Mouse (Mus musculus) heart, postnatal 36 days (tissue): ENCODE data around the gene P3h3. TPM values are rescaled to one million over a fixed set of nuclear protein-coding genes. Genes with fewer than 3 reads are reported as not detected.

ENCODE experiments used
- DNase-seq, 2 experiments: peaks; one replicate each; pipeline ENCODE4 v3.0.0; 2021 to 2022
- intact Hi-C: fragments of 180-260 bp; cut with DNase I; formaldehyde crosslinking; loops from one replicate; pipeline ENCODE4 v1.15.1; 2025
- total RNA-seq, 2 experiments: library from RNA; stranded (reverse); gene quantifications; 2 replicates each; pipeline ENCODE4 v1.2.3; 2021

Gene P3h3
- total RNA-seq, 2 experiments from 2014 or later: 10.7 to 11.6 TPM

DNA sequence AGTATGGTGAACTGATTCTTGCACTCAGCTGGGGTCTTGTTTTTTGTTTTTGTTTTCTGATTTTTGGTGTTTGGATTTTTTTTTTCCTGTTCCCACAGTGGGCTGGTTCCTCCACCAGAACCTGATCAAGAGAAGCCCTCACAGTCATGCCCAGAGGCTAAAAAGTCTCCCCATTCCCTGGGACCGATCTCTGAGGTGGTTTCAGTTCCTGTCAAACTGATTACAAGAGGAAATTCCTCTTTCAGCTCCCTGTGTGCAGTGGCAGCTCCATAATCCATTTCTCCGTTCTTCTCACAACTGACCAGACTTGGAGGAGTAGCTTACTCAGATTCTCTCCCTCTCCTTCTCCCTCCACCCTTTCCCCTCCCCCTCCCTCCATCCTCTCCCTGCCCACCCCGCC lies 16.8 kb upstream of the P3h3 start:
- DNase-seq: no peak
- intact Hi-C loops: no loop called here

DNA sequence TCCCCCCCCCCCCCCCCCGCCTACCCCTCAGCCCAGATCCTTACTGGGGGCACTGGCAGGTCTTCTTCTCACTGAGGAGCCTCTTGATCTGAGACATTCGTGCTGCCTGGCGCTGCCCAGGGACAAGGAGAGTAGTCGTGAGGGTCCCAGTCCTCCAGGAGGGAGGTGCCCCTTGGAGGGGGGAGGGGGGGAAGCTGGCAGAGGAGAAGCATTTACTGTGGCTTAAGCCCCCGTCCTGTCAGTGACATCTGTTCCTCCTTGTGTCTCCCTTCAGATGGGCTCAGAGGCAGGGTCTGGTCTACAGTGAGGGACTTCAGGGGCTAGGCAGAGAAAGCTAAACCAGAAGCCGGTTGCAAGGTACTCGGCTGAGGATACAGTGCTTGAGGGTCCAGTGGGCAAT lies 9.0 kb upstream of the P3h3 start:
- intact Hi-C loops: no loop called here
- DNase-seq: no peak

DNA sequence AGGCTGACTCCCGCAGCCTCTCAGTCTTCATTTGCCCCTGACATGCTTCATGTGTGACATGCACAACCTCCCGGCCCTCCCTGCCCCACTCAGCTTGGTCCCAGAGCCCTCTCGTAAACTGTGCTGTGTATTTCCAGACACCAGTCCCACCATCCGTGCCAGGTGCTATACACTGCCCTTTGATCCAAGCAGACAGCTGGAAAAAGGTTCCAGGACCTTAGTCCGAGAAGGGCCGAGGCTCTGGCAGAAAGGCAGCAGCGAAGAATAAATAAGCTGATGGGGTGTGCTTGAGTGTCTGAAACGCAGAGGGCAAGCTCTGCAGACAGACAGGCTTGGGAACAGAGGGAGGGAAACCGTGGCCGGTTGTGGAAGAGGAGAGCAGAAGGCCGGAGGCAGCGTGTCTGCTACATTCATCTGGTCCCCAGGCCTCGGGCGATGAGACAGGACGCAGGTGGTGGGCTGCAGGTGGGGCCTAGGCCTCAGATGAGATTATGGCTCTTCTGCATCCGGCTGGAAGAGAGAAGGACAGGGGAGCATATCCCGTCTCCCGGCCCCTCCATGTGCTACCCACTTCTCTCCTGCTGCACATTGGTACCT lies 8.3 kb upstream of the P3h3 start:
- no peak for DNase-seq
- intact Hi-C loops: no loop called here

DNA sequence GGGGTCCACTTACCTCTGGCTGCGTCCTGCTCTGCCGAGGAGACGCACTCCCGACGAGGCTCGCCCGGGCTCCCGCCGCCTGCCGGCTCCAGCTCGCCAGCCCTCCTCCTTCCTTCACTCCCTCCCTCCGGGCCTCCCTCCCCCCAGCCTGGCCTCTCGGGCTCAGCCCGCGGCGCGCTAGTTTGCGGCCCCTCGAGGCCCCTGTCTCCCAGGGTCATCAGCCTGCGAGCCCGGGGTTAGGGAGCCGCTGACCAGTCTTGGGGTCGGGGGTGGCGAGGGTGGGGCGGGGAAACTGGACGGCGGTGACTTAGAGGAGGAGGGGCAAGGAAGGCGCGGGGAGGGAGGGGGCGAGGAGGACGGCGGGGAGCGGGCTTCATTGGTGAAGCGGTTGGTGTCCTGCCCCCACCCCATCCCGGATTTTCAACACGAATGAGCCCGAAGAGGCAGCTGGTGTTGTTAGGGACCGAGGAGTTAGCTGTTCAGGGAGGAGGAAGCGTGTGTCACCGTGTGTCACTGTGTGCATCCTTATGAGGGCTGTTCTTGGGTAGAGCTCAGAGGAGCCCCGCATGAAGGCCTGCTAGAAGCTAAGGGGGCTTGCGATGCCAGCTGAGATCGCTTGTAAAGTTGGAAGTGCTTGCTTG lies 6.2 kb upstream of the P3h3 start, which contains the start of gene Gpr162:
Gene Gpr162 (minus strand): TSS at position 326 of the 641 bp plus-strand sequence.
- DNase-seq: peak; percentile 55 to 58

DNA sequence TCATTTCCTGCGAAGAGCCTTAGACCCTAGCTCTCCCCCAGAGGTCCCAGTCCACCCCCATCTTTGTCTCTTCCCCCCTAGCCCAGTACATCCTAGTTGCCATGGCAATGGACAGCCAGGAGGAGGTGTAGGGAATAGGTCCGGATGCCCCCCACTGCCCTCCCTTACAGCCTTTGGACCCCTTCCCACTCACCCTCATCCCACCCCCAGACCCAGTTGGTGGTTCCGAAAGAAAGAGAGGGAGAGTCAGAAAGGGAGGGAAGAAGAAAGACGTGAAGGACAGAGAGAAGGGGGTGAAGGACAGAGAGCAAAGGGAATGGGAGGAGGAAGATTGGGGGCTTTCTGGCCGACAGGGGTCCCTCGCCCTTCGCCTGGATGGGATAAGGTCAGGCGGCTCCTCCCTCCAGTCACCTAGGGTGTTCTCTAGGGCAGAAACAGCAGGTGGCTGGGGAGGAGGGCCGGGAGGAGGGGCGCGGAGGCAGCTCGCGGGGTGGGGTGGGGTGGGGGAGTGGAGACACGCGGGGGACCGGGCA lies 5.6 kb upstream of the P3h3 start:
- intact Hi-C loops: no loop called here
- DNase-seq: no peak

More for the DNA sequence above, 6.2 kb upstream of the P3h3 start, which contains the start of gene Gpr162:
- intact Hi-C loops: no loop called here

DNA sequence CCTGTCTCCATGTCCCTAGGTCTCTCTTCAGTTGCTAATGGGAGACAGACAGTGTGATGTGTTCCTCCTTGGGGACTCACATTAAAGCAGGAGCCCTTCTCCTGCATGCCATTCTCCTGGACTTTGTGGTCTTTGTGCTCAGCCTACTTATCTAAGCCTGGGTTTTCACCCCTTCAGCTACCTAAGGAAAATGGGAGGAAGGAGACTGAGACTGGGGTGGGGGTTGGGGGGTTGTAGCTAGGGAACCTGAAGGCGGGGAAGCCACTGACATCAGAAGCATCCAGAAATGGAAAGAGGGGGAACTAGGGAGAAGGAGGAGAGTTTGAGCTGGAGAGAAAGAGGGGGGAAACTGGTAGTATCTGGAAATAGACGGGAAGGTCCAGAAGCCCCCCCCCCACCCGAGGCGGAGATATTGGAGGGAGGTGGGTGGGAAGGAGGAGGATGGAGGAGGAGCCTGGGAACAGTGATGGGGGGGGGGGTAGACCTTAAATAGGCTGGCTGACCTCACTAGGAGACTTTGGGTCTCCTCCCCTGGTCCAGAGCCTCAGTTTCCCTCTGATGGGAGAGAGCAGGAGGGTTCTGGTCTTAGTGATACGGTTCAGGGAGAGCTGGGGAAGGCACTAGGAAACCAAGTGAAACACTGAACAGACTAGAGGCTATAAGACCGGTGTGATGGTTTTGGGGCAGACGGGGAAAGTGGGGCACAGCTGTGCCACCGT lies 5.0 kb upstream of the P3h3 start:
- no peak for DNase-seq
- intact Hi-C loops: no loop called here

DNA sequence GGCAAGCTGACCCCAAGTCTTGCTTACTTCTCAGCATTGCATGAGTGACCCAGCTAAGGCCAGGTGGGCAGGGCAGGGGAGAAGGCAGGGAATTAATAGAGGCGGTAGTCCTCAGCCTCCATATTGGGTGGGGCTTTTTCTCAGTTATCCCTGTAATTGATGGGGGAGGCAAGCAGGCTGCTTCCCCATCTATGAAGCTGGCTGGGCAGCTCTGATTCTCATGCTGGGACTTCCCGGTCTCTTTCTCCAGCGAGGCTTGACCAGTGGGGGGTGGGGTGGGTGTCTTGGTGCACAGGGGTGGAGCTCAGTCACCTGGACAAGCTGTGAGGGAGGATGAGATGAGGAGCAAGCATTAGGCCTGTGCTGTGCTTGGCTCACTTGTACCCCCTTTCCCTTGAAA lies 4.2 kb upstream of the P3h3 start:
- no peak for DNase-seq
- intact Hi-C loops: loop anchor here (1.0 kb wide), 1 partner anchor 221 kb away; no protein-coding TSS in a partner anchor

DNA sequence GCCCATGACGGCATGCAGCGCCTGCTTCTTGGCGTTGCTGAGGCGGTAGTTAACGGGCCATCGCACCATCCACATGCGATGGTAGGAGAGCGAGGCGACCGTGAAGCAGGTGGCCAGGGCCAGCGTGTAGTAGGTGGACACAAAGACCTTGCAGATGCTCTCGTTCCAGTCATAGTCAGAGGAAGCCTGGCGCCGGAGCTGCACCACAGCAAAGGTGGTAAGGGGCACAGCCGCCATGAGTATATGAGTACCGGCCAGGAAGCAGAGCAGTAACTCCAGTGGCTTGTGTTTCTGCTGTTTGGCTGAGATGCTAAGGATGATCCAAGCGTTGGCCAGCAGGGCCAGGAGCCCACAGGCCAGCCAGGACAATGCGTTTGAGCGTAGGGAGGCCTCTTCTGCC lies 3.7 kb upstream of the P3h3 start:
- no peak for DNase-seq
- intact Hi-C loops: loop anchor here (1.0 kb wide), 1 partner anchor 222 kb away; no protein-coding TSS in a partner anchor

DNA sequence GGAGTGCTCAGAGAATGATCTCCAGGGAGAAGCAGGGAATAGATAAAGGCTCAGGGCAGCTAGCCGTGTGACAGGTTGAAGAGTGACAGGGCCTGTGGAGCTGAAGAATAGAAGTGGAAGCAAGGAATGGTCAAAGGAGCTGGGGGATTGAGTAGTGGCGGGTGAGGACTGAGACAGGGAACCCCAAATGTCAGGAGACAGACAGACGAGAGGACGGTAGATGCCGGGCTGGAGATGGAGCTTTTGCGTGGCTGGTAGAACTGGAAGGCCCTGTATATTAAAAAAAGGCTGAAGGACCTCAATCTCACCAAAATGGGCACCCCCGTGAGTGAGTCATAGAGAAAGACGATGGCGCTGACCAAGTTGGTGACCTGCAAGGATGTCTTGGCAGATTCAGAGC lies 3.0 kb upstream of the P3h3 start:
- DNase-seq: no peak
- intact Hi-C loops: no loop called here

DNA sequence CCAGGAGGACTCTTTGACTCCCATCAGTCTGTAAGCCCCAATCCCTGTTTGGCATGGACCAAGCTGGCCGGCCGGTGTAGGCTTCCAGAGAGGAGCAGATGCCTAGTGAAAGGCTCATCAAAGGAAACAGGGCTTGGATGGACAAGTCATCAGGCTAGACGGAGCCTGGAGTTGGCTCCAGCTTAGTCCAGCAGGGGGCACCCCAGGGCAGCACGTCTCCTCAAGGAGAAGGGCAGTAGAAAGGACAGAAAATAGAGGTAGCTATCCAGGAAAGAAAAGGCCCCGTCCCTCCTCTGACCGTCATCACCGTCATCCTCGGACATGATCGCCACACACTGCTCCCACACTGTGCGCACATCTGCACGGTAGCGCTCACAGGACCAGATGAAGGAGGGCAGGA lies 2.2 kb upstream of the P3h3 start:
- peak; percentile 88 to 93 for DNase-seq
- intact Hi-C loops: loop anchor here (1.0 to 10.0 kb wide), 3 partner anchors 43 to 105 kb away; partner anchors contain the start of gene Cops7a

DNA sequence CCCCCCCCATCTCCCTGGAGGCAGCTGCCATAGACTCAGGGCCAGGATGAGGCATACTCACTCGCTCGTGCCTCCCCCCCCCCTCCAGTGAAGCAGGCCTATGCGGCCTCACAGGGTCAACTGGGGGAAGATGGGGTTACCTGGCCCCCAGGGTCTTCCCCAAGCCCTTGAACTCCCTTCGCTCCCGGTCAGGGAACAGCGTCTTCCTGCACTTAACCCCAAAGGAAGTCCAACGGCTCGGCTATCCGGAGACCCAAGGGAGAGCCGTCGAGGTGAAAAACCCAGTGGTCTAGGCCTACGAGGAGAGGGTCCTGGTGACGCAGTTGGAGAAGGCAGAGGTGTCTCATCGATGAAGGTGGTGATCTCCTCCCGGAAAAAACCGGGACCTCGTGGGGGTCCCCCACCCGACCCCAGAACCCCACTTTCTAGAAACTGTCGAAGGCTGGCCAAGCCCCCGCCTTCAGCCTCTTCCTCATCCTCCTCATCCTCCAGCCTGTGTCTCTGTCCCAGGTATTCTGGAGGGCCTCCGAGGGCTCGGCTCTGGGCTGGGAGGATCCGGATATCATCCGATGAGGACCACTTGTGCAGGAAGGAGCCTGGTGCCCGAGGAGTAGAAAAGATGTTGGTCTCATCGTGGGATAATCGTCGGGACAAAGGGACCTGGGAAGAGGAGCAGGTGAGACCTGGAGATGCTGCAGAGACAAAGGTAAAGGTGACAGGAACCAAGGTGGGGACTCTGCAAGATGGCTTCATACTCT lies 1.2 kb upstream of the P3h3 start:
- intact Hi-C loops: loop anchor here (1.0 to 10.0 kb wide), 3 partner anchors 44 to 106 kb away; partner anchors contain the start of gene Cops7a
- DNase-seq: no peak

DNA sequence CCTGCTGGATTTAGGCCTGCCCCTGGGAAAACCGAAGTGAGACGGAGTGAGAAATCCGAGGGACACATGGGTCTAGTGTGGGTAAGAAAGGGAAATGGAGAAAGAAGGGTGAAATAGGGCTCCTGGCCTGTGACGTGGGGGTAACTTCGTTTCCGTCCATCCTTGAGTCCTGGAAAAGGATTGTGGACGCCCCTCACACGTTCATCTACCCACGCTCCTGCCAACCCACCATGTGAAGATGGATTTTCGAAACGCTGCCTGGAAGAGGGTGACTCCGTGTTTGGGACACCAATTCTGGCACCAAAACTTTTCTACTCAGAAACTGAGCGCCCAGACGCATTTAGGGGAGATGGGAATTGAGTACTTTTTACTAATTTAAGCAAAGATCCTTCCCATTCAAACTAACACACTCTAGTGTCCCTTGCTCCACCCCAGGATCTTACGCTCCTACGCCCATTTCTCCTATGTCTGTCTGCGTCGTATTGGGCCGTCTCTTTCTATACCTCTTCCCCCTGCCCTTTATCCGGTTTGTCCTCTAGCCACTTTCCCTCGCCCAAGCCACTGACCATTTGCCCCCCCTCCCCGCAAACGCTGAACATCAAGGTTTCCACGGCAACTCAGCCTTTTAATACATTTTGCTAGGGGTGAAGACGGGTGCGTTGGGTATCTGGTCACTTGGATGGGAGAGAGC lies 433 bp upstream of the P3h3 start:
- intact Hi-C loops: loop anchor here (2.0 to 10.0 kb wide), 2 partner anchors 45 to 107 kb away; partner anchors contain the start of gene Cops7a
- no peak for DNase-seq

DNA sequence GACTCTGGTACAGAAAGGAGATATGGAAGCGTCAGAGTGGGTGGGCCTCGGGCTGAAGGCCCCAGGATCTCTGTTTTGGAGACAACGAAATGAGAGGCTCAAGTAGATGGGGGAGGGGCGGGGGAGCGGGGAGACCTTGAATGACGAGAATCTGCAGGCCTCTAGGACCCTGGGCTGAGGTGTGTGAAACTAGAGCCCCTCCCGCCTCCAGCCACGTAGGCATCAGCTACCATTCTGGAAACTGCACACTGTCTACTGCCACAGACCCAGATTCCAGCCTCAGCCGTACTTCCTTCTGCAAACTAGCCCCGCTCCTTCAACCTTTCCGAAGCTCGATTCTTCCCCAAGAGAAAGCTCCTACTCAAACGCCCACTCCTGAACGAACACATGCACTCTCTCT lies 1.2 kb downstream of the P3h3 start:
- intact Hi-C loops: loop anchor here (10.0 kb wide), 1 partner anchor 108 kb away; the partner anchor contains the start of gene Cops7a
- DNase-seq: no peak

DNA sequence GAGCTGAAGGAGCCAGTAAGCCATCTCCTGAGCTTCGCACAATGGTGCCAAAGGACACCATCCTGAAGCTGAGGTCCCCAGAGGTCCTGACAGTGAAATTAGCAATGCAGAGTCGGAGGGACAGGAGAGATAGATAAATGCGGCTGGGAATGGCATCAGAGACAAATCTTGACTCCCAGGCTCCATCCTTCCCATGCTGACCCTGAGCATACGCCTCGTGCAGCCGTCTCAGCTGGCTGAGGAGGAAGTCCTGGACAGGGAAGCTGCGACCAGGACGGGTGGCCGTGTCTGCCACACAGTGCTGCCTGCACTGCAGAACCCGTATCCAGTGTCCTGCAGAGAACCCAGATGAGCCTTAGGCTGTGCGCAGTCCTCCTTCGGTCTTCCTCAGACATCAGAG lies 2.9 kb downstream of the P3h3 start:
- intact Hi-C loops: loop anchor here (10.0 kb wide), 1 partner anchor 110 kb away; the partner anchor contains the start of gene Cops7a
- DNase-seq: no peak

DNA sequence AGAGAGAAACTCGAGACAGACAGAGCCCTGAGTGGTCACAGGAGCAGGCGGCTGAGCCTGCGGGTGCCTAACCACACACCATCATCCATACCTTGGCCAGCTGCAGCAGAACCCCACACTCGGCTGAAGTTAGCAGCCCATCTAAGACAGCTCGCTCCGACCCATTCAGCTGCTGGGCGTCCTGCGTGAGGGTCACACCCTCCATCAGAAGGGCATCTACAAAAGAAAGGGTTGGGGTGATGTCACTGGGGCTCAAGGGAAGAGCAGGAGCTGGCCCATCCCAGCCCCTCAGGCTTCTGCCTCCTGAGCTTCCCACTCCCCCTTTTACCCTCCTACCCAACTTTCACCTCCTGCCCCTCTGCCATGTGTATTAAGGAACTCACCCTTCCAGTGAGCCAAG lies 7.0 kb downstream of the P3h3 start:
- intact Hi-C loops: loop anchor here (10.0 kb wide), 1 partner anchor 114 kb away; the partner anchor contains the start of gene Cops7a

DNA sequence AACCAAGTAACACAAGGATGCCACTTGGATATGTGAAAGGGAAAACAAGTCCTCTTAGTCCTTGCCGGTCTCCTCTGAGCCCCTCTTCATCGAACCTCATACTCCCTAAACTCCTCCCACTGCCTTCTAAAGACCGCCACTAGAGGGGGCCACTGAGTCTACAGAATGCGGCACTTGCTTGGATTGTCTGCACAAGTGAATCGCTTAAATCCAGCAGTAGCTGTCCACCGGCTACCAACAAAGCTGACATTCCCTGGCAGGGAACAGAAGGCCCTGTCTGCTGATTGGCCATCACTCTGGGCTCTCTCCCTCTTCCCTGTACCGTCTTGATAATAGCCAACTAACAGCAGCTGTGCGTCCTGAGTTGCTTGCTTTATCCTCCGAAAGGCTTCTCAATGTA lies 10.2 kb downstream of the P3h3 start:
- intact Hi-C loops: no loop called here

More for the DNA sequence above, 7.0 kb downstream of the P3h3 start:
- no peak for DNase-seq

DNA sequence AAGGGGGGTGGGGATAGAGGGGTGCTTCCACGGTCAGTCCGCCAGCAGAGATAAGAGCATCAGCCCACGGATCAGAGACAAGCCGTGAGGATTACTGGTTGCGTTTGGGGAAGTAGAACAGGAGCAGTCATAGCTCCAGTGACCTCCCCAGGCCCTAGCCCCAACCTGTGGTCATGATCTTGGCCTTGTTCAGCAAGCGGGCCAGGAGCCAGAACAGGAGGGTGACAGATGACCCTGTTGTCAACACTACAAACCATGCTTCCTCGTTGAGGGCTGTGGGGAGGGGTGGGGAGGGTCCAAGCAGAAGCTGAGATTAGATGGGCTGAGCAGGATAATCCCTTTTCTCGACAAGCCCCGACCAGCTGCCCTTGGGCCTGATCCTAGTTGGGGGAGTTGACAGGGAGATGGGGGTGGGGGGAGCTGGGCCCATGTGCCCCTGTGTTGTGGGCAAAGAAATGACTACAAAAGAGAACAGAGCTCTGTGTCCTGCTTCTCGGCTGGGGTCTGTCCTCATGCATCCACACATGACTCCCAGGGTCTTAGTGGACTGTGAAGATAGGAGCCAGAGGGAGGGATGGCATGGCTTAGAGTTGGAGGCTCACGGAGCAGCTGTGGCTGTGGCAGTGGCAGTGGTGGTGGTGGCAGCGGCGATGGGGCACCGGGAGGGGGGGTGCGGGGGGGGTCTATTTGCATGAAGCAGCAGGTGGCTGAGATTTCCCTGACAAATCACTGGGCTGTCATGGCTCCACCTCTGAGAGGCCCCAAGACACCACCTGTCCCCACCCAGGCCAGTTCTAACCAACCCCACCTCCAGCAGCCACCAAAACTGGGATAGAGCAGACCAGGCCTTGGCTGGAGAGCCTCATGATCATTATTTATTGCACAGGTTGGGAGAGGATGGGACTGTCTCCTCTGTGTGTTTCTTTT lies 17.0 kb downstream of the P3h3 start, which contains the start of gene Gnb3:
Gene Gnb3 (minus strand): TSS at position 35 of the 927 bp plus-strand sequence.
- intact Hi-C loops: no loop called here
- no peak for DNase-seq

More for the DNA sequence above, 10.2 kb downstream of the P3h3 start:
- DNase-seq: peak; percentile 90 to 96

DNA sequence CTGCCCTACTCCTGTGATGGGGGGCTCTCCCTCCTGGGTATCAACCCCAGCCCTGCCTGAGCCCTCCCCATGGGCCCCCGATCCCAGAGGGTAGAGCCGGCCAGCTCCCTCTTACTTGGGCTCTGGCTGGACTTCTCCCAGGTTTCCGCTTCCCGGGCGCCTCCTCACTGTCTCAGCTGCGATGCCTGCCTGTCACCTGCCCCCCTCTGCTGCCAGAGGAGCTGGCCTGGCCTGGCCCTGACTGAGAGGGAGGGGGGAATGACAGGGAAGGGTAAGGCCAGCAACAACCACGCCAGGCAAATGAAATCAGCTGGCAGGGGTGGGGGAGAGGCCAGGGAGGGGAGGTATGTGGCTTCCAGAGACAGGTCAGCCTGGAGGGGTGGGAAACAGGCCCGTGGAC lies 17.7 kb downstream of the P3h3 start:
- peak in 1 of 2 experiments; percentile 50 for DNase-seq
- intact Hi-C loops: no loop called here
